Mouse (Mus musculus) 416B (cell line): ENCODE results near the gene Sept3.

ENCODE experiments used
- DNase-seq: peaks from one replicate; pipeline ENCODE4 v3.0.0; 2011; ENCODE audit warnings: low read depth

Sept3 gene

DNA sequence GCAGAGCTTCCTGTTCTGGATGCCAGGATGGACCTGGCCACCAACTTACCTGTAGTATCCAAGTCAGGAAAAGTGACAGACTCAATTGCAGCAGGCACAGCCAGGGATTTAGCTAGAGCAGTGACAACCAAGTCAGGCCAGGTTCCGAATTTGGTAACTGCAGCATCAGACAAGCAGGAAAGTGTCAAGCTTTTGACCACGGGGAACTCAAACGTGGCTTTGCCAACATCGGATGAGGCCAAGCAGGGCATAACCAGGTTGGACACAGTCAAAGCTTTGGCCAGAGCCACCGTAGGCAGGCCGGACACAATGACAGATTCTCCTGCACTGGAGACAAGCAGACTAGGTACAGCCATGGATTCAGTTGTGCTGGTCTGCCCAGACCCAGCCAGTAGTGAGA is 2.4 kb upstream of the Sept3 start:
- no peak for DNase-seq

DNA sequence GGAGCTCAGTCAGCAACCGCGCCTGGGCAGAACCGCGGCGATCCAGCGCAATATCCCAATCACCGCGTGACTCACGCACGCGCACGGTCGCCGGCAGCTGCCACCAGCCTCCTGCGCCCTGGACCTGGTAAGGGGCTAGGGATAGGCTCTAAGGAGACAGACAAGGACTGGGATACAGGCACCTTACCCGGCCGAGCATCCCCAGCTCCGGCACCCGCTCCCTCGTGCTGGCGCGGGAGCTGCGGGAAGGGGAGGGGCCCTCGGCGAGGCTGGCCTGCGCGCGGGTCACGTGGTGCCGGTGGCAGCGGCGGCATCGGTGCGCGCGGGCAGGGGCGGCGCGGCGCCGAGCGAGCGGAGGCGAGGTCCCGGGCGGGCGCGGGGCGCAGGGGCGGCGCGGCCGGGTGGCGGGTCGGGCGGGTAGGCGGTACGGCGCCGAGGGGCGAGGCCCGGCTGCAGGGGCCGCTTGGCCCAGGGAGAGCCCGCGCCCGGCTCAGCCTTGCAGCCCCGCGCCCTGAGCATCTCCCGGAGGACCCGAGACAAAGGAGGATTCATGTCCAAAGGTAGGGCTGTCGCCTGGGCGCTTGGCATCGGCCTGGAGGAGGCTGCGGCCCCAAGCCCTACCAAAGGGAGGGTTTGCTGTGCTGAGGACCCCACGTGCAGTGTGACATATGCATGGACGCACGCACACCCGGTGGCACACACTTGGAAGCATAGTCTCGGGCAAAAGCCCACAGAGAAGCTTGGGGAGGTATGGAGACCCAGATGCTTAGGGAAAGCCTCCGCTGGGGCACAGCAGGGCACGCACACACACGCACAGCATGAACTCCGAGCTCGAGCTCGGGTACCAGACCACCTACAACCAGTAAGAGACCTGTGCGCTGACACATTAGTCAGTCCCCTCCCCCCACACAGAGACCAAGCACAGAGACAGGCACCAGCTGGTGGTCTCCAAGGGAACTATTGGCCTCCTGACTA is 521 bp downstream of the Sept3 start:
- DNase-seq, result no peak

DNA sequence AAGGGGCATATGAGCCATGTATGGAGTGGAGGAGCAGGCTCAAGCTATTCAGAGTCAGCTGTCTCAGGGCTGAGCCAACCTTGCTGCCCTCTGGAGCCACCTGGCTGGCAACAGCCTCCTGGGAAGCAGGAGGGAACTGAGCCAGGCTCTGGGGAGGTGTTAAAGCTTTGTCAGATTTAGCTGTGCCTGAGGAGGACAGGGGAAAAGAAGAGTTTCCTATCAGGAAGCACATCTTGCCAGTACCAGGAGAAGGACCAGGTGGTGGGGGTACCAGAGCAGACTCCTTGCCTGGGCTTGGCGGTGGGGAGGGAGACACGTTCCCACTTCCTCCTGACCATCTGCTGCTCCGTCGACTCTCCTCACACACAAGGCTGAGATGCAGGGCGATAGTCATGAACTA is 2.9 kb downstream of the Sept3 start:
- no peak for DNase-seq

- DNase-seq, result no peak
Observed at GRCm38 (mm10) chr15:82280638-82281037, 5.9 kb downstream of the Sept3 start.

- no peak for DNase-seq
Observed at GRCm38 (mm10) chr15:82286157-82286556, 11.5 kb downstream of the Sept3 start.

- no peak for DNase-seq
Observed at GRCm38 (mm10) chr15:82290252-82290651, 15.6 kb downstream of the Sept3 start.

- no peak for DNase-seq
Observed at GRCm38 (mm10) chr15:82292851-82293250, 18.2 kb downstream of the Sept3 start.

DNA sequence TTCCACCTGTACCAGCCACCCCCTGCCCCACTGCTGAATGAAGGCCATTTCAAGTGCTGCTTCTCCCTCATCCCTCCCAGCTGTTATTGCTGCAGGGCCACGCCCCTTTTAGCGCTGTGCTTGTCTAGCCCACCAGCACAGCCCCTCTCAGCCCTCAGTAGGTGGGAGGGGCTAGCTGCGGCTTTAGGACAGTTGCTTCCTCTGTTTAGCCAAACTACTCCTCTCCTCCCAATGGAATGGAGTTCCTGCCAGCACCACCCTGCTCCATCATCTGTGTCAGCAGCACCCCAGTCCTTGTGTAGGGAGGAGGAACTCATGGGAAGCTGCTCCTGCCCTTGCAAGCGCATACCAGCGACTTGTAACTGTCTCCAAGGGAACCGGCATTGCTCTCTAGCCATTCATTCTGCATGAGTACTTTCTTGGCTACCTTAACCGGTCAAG is 18.6 kb downstream of the Sept3 start:
- no peak for DNase-seq

GRCm38 (mm10) chr15:82294059-82294458 is 19.4 kb downstream of the Sept3 start:
- DNase-seq, result peak; percentile 25

- DNase-seq, result no peak
Observed at GRCm38 (mm10) chr15:82298764-82299561, 24.3 kb downstream of the Sept3 start, which contains the start of gene Wbp2nl. TSS of gene Wbp2nl (plus strand) at chr15:82298954.

DNA sequence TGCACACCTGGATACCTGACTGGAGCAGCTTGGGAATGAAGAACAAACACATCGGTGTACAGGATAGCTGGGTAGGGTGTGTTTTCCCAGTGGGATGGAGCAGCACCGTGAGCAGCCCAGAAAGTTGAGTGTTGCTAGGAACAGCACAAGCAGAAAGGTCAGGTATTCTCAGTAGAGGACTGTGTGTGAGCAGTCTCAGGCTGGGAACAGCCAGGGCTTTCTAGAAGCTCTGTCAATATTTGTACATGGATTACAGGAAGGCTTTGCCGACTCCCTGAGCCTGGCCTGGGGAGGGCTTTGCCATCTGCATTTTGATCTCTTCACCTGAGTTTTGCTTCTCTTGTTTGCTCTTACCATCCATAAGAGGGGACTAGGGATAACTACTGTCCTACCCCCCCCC is 32.4 kb downstream of the Sept3 start:
- DNase-seq, result no peak

DNA sequence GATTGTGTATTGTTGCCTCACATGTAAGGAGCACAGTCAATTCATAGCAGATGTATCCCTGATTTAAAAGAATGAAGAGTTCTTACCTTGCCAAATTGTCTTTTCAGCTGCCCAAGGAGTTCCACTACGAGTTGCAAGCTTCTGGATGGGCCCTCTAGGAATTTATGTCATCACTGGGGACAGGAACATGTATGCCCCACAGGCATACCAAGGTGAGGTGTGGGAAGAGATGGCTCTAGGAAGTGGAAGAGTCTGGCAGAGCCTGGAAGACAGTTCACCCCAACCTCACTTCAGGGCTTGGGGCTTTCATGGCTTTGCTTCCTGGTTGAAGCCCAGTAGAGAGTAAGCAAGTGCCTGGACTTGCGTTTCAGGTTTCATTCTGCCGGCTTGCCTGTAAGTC is 33.7 kb downstream of the Sept3 start:
- no peak for DNase-seq

GRCm38 (mm10) chr15:82317839-82318238 is 43.1 kb downstream of the Sept3 start:
- DNase-seq, result peak; percentile 47

GRCm38 (mm10) chr15:82319613-82320012 is 44.9 kb downstream of the Sept3 start:
- DNase-seq, result no peak

DNA sequence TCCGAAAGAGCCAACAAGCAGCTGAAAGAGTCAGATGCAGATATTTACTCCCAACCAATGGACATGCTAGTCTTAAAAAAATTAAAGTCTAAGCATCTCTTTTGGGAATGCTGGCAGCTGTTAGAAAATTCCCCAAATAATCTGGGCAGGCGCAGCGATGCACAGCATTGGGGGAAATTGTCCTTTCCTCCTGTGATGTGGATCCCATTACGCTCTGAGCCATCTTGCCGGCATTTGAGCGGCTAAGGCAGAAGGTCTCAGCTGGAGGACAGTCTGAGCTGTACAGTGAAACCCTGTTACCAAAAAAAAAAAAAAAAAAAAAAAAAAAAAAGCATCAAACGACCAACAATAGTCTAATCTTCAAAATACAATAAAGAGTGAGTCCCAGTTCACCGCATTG is 47.5 kb downstream of the Sept3 start:
- DNase-seq, result no peak

DNA sequence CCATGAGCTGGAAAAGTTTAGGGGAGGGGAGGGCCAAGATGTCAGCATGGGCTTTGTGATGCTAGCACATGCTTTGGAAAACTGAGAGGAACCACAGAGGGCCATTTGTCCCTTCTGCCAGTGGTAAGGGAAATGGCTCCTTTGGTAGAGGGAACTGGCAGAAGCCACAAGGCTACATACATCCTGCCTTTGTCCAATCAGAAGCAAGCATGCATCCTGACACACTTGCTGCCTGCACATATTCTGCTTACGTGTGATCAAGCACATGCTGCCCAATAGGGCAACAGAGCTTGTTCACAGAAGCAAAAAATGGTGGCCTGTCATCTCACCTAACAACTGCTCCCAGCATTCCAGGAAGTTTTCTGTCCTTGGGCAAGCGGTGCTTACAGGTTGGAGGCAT is 50.7 kb downstream of the Sept3 start:
- DNase-seq, result peak; percentile 53

DNA sequence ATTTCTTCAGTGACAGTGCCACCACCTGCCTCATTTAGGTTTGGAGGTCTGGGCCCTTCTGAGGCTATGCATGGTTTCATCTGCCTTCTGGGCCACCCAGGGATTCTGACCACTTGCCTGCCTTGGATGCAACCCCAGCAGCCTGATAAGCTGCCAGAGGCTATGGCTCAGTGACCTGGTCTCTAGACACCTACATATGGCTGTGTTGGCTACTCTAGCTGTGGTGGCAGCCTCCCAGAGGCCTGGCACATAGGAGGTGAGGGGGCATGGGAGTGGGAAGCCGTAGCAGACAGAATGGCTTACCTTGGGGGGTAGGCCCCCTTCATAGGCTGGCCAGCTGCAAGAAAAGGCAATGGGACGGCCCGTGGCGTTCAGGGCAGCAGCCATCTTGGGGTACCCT is 60.5 kb downstream of the Sept3 start:
- no peak for DNase-seq

DNA sequence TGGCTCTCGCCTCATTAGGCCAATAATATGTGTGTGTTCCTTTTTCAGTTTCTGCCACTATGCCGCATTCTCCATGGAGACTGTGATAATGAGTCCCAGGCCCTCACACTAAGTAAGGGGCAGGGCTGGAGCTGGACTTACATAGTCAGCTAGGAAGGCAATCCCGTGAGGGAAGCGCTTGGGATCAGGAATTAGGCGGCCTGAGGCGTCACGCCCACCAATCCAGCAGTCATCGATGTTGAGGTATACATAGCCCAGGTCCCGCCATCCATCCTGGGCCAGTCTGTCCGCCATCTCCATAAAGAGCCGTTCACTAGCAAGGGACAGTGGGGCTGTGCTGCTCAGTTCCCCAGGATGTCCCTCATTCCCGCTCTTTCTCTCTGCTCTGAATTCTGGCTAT is 61.9 kb downstream of the Sept3 start:
- DNase-seq, result no peak

DNA sequence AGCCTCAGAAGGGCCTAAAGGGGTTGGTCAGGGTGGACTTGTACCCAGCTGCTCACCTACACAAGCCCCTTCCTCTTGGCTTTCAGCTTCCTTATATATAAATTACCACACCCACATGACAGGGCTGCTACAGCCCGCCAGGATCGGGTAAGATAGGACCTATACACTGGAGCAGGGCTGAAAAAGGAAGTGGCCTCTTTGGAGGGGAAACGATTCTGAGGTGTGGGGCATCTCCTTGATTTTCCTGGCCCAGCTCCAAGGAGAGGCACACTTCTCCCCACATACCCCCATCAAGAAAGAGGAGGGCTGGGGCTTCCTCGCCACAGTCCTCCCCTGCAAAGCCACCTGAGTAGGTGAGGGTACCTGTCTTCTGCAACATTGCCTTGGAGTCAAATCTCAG is 63.2 kb downstream of the Sept3 start:
- peak; percentile 62 for DNase-seq

DNA sequence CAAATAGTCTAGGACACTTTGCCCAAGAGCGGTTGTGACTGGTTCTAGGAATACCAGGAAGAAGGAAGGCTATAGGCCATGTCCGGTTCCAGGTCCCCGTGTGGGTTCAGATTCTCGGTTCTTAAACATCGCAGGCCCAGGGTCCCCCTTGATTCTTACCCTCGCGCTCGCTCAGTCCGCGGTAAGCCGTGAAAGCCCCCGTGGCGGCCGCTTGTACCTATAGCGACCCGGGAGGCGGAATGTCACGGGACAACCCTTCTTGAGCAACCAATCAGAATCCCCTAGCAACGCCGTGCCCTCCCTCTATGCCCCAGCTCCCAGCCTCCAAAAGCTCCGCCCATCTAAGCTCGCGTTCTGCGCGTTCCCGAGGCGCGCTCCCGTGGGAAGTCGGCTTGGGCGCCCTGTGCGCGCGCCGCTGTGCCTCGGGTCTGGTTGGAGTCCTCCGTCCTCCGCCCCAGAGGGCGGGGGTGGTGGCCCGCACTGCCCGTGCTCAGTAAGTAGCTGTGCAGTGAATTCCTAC is 64.0 kb downstream of the Sept3 start, which contains the start of the genes Naga, Pheta2 and Smdt1:
Gene Naga, minus strand, starts transcription at position 333 of the 520 bp plus-strand sequence.
Gene Pheta2, plus strand, starts transcription at position 350 of the 520 bp plus-strand sequence.
Gene Smdt1, plus strand, starts transcription at position 367 of the 520 bp plus-strand sequence.
- DNase-seq, result peak; percentile 96

DNA sequence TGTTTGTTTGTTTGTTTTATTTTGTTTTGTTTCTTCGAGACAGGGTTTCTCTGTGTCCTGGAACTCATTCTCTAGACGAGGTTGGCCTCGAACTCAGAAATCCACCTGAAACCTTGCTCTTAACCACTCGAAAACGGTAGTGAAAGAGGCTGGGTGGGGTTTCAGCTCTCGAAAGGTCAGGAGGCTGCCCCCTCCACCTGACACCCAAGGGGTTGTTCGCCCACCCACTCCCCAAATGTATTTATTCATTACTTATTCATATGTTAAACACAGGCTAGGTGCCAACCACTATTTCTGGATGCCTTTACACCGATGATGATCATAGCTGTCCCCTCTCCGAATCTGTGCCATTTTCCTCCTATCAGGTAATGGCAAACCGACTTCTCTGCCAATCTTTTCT is 64.5 kb downstream of the Sept3 start:
- DNase-seq, result no peak

DNA sequence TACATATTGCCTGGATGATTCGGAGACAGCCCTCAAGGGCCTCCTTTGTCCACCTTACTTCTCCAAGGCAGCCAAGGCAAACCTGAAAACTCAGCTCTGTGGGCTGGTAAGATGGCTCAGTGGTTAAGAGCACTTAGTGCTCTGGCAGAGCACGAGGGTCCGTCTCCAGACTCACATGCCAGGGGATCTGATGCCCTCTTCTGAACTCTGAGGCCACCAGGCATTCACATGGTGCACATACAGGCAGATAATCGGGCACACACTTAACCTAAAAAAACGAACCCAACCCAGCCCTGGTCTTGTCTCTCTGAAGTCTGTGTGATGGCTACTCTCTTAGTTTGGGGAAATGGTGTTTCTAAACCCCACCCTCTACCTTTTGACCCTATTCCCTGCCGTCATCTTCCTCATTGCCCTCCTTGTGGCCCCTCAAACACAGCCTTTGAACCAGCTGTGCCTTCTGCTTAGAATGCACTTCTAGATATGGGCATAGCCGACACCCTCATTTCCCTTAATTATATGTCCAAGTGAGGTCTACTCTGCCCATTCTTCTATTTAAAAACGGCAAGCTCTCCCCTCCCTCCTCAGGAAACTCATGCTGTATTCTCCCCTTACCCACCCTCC is 65.1 kb downstream of the Sept3 start:
- no peak for DNase-seq
